Mouse (Mus musculus) kidney, postnatal 25 days (tissue): ENCODE data around the gene Sufu.

ENCODE experiments used
- DNase-seq, 2 experiments: peaks; one replicate each; pipeline ENCODE4 v3.0.0; 2021; ENCODE audit warnings: mixed read lengths in 2 of 2

The Sufu gene

DNA sequence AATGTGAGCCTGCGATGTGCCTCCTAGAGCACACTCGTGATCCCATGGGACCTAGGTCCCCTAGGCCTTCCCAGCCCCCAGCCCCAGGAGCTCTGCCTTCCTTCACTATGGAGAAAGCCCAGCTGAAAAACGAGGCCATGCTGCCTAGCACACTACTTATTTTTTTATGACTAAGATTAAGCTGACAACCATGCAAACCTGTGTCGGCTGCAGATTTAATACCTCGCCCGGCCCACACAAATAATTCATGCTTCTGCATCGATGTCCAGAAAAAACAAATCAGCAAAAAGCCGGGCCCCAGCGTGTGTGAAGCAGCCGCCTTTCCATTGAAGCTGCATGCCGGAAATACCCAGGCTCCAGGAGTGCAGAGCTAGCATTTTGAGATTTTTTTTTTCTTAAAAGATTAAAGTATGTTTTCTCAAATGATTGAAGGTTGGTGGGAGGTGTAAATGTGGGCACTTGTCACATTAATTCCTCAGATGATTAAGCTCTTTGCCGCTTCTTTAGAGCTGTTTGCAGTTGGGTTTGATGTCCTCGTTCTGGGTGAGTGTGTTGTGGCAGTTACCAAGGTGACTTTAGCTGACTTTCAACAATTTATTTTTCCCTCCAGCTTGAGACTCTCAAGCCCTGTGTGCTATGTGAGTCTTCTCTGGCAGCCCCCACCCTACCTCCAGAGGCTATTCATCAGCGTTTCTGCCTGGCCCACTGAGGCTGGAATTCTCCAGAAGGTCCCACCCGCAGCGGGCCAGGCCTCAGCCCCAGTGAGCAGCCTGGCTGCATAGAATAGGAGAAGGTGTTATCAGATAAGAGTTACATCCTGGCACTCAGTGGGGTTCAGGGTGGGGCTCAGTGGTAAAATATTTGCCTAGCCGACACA is 73.9 kb downstream of the Sufu start:
- DNase-seq, result peak; percentile 39 to 60

- DNase-seq, result peak in 1 of 2 experiments; percentile 66
Observed at GRCm38 (mm10) chr19:46471324-46472093, 74.8 kb downstream of the Sufu start.

DNA sequence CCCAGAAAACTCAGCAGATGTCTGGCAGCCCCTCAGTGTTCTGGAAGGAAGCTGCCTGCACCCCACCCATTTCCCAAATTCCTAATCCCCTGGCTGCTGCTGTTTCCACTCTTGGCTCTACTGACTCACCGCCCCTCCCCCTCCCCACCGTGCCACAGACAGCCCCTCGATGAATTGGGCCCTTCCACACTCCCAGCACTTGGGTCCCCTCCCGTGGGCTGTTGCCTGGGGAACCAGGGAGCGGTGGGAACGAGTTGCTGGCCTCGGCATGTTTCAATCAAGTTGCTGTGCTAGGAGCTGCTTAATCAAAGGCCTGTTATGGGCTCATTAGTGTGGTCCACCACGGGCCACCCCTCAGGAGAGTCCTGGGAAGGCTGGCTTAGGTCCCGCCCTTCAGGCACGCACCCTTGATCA is 80.7 kb downstream of the Sufu start:
- DNase-seq, result peak; percentile 66 to 80

DNA sequence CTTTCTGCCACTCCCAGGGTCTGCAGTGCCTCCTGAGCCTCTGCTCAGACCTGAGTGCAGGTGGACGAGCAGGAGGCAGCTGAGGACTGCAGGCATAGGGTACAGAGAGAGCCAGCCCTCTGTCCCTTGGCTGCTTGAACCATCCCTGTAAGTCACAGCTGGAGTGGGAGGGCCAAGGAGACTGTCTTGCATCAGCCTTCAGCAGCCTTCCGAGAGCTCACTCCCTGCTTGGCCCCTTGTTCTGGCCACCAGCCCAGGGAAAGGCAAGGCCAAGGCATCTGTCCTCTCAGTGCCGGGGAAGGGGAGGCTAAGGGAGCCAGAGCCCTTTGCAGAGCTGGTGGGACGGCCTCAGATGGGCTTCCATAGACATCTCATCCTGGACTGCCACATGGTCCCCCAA is 81.5 kb downstream of the Sufu start:
- peak; percentile 42 to 73 for DNase-seq

DNA sequence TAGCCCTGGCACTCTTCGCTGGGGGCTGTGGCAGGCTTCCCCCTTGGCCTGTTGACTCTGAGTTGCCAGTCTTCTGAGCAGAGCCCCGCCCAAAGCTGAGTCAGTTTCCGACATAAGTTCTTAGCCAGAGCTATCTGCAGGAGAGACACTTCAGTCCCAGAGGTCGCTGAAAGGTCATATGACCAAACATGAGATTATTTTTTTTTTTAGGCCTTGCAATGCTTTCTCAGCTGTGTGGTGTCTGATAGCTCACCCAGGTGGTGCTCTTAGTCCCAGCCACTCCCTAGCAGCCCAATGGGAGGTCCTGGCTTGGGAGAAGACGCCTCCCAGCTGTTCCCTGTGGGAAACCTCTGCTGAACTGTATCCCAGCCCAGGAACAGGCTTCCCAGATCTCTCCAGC is 82.1 kb downstream of the Sufu start:
- DNase-seq, result peak; percentile 77 to 85

GRCm38 (mm10) chr19:46479306-46480075 is 82.8 kb downstream of the Sufu start:
- peak in 1 of 2 experiments; percentile 63 for DNase-seq

- DNase-seq, result no peak
Observed at GRCm38 (mm10) chr19:46480624-46481345, 84.1 kb downstream of the Sufu start.

DNA sequence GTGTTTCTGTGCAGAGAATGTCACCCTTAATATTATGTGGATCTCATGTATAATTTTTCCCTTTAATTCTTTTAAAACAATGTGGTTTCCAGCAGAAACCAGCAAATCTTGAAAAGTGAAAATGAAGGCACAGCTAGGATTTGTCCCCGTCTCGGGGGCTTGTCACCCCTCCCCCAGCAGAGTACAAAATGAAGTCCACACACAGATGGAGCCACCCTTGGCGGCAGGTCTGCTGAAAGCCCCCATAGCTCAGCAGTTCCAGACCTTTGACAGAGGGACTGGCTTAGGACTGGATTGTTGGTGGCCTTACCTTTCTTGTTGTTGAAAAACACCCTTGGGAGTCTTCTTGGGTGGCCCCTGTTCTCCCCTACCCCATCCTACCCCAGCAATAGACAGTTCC is 84.7 kb downstream of the Sufu start:
- no peak for DNase-seq

DNA sequence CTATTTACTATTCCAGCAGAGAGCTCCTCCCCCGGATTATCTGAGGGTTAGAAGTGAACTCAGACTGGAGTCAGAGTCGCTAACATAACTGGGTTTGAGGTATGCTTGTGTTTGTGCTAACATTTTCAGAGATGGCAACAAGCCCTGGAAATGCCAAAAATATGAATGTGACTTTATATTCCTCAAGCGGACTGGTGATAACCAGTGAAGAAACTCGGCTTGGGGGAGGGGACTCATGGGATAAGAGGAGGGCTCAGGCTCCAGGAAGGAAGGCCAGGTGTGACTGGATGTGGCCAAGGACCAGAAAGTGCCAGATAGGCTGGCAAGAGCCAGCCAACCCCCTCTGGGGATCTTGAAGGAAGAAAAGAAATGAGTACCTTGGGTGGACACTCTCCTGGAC is 85.1 kb downstream of the Sufu start:
- peak in 1 of 2 experiments; percentile 45 for DNase-seq

GRCm38 (mm10) chr19:46482896-46483516 is 86.3 kb downstream of the Sufu start:
- peak in 1 of 2 experiments; percentile 61 for DNase-seq

DNA sequence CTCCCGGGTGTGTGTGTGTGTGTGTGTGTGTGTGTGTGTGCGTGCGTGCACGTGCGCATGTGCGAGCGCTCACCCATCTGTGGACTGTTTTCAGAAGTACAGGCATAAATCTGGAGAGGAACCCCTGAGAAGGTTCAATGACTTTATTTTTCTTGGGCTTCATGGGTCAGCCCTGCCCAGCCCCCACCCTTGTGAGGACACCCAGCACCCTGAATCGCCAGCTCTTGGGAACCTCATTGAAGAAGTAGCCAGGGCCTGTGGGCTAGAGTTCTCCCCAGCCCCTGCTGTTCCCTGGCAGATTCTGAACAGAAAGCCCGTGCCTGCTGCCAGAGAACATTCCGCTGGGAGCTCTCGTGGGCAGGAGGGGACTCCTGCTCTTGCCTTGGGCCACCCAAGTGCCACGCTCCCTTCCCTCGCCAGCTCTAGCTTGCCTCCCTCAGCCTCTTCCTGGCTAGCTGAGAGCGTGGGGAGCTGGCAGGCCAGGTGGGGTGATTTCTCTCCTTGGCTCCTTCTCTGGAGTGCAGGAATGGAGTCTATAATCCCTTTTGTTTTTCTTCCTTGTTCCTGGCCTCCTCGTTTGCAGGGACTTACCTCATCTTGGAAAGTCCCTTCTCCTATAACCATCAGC is 87.1 kb downstream of the Sufu start:
- peak; percentile 63 to 76 for DNase-seq

DNA sequence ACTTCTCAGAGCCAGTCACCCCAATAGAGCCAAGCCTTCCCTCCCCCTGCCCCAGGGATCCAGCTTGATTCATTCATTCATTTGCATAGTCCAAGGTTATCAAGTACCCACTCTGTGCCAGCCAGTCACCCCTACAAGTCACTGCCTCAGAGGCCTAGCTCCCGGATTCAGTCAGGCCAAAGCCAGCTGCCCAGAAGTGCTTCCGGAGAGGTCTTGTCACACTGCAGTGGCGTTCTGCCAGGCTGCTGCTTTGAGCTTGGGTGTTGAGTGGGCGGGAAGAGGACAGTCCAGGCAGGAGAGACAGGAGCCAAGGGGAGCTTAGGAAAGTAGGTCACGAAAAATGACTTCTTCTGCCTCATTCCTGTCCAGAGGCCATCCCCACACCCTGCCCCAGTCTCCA is 87.8 kb downstream of the Sufu start:
- DNase-seq, result peak; percentile 90 to 95

- DNase-seq, result peak in 1 of 2 experiments; percentile 48
Observed at GRCm38 (mm10) chr19:46485847-46486246, 89.2 kb downstream of the Sufu start.

GRCm38 (mm10) chr19:46486709-46487108 is 90.0 kb downstream of the Sufu start:
- peak in 1 of 2 experiments; percentile 37 for DNase-seq

GRCm38 (mm10) chr19:46489448-46489847 is 92.8 kb downstream of the Sufu start:
- DNase-seq, result no peak

DNA sequence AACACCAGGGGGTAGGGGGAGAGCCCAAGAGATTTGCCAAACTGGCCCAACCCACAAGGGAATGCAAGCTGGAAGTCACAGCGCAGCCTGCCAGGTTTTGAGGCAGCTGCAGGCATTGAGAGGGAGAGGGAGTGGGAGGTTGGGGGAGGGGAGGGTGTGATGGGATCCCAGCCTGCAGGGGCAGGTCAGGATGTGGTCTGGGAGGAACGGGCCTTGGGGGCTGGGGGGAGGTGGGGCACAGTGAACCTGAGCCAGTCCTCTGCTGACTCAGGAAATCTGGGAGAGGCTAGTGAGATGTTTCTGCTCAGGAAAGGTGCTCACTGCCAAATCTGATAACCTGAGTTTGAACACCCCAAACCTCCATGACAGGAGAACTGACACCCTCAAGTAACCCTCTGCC is 93.9 kb downstream of the Sufu start:
- peak; percentile 59 to 78 for DNase-seq

DNA sequence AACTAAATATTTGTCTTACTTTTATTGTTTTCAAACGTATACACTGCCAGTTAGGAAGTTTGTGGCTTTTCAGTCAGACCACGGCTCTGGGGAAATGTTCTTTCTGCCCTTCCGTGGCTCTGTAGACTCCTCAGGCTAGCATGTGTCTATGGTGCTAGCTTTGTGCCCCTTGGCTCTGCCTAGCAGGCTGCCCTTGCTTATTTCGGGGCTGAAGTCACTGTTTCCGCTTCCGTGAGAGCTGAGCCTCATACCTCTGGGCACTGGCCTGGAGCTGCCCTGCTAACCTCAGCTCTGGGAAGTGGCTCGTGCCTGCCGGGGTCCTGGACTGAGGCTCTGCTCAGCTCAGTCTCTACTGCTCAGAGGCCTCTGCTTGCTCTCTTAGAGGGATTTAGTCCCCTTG is 98.4 kb downstream of the Sufu start:
- peak in 1 of 2 experiments; percentile 43 for DNase-seq

DNA sequence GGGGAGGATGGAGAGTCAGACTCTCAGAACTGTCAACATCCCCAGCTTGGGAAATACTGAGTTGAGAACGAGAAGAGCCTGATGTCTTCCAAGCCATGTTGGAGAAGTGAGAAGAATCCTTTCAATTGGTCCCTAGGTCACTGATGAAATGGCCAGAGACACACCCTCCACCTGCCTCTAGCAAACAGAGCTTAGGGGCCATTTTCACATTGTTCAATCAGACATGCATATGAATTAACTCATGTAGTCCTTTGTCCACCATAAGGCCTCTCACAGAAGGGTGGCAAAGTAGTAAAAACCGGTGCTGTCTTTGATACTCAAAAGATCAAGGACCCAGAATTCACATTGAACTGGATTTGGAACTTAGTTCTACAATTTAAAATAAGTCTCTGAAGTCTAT is 100.5 kb downstream of the Sufu start:
- no peak for DNase-seq

GRCm38 (mm10) chr19:46499539-46499835 is 102.8 kb downstream of the Sufu start:
- no peak for DNase-seq

- DNase-seq, result peak; percentile 99 to 100
Observed at GRCm38 (mm10) chr19:46499836-46500580, 103.3 kb downstream of the Sufu start.
